Mouse (Mus musculus) T-cell, adult 2 months (primary cell): Measurements from ENCODE around the gene Cfap97d1.

ENCODE experiments used
- DNase-seq: peaks from one replicate; pipeline ENCODE4 v3.0.0; 2022; ENCODE audit warnings: low spot score

Gene Cfap97d1

GRCm38 (mm10) chr11:102011510-102011909 lies 27.4 kb downstream of the Cfap97d1 start:
- DNase-seq: no peak

- no peak for DNase-seq
These were observed 29.1 kb downstream of the Cfap97d1 start for GRCm38 (mm10) chr11:102013201-102013600.

- no peak for DNase-seq
These were observed 31.4 kb downstream of the Cfap97d1 start for GRCm38 (mm10) chr11:102015472-102015871.

- no peak for DNase-seq
These were observed 32.1 kb downstream of the Cfap97d1 start for GRCm38 (mm10) chr11:102016136-102016535.

- DNase-seq: no peak
These were observed 35.7 kb downstream of the Cfap97d1 start for GRCm38 (mm10) chr11:102019736-102020135.

- no peak for DNase-seq
These were observed 37.1 kb downstream of the Cfap97d1 start for GRCm38 (mm10) chr11:102021196-102021595.

- no peak for DNase-seq
These were observed 39.3 kb downstream of the Cfap97d1 start for GRCm38 (mm10) chr11:102023406-102023805.

- DNase-seq: no peak
These were observed 40.1 kb downstream of the Cfap97d1 start for GRCm38 (mm10) chr11:102024084-102024758.

- DNase-seq: no peak
These were observed 40.8 kb downstream of the Cfap97d1 start for GRCm38 (mm10) chr11:102024875-102025274.

GRCm38 (mm10) chr11:102025354-102025753 lies 41.3 kb downstream of the Cfap97d1 start:
- DNase-seq: no peak

- no peak for DNase-seq
These were observed 42.0 kb downstream of the Cfap97d1 start for GRCm38 (mm10) chr11:102025991-102026660.

- no peak for DNase-seq
These were observed 42.7 kb downstream of the Cfap97d1 start for GRCm38 (mm10) chr11:102026694-102027360.

GRCm38 (mm10) chr11:102027361-102028017 lies 43.4 kb downstream of the Cfap97d1 start:
- no peak for DNase-seq

- DNase-seq: no peak
These were observed 44.2 kb downstream of the Cfap97d1 start, which contains the start of gene Mpp3 for GRCm38 (mm10) chr11:102028087-102028816. Gene Mpp3 (minus strand): TSS chr11:102028461.

GRCm38 (mm10) chr11:102029304-102029703 lies 45.2 kb downstream of the Cfap97d1 start:
- DNase-seq: no peak

- no peak for DNase-seq
These were observed 45.9 kb downstream of the Cfap97d1 start for GRCm38 (mm10) chr11:102029966-102030365.

- DNase-seq: no peak
These were observed 47.1 kb downstream of the Cfap97d1 start for GRCm38 (mm10) chr11:102031149-102031548.

- DNase-seq: no peak
These were observed 49.0 kb downstream of the Cfap97d1 start for GRCm38 (mm10) chr11:102033055-102033591.

- no peak for DNase-seq
These were observed 50.8 kb downstream of the Cfap97d1 start for GRCm38 (mm10) chr11:102034887-102035286.

- no peak for DNase-seq
These were observed 51.4 kb downstream of the Cfap97d1 start for GRCm38 (mm10) chr11:102035456-102035960.

GRCm38 (mm10) chr11:102036336-102036735 lies 52.3 kb downstream of the Cfap97d1 start:
- DNase-seq: no peak
